Mouse (Mus musculus): ENCODE results near the gene Sec14l3. TPM values are rescaled to one million over a fixed set of nuclear protein-coding genes. Genes with fewer than 3 reads are reported as not detected.
"Not testable (repeated sequence)": the region's sequence is repeated elsewhere in the genome, so short reads cannot be mapped to it uniquely, and the experiment has no call there.

Sec14l3 gene
- total RNA-seq, 1 experiment from 2014 or later, result not detected

- peak; percentile 90 for ATAC-seq (ENCODE audit: extremely low read depth, insufficient number of reproducible peaks, low FRiP score, poor library complexity, severe bottlenecking)
Measured at GRCm38 (mm10) chr11:4096054-4096984, 31.7 kb downstream of the Sec14l3 start.

DNA sequence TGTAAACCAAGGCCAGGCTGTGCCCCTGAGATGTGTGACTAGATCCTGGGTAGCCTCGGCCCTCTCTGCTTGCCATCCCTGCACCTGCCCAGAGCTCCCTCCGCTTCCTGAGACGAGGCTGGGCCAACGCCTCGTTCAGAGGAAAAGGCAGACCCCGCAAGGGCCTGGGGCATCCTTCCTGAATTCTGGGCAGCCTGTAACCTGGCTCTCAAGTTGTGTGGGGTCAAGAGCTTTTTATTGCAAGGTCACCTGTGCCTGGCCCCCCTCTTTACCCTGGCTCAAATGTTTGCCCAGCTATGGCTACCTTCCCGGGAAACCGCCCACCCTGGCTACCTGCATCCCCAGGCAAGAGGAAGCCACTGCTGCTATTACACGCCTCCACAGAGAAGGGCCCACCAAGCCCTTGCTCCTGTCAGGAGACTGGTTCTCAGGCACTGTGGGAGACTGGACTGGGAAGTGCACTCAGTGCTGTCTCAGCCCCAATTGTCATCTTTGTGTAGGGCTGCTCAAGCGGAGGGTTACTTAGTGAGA, 32.5 kb downstream of the Sec14l3 start:
- no peak for ATAC-seq (ENCODE audit: extremely low read depth, insufficient number of reproducible peaks, low FRiP score, poor library complexity, severe bottlenecking)

DNA sequence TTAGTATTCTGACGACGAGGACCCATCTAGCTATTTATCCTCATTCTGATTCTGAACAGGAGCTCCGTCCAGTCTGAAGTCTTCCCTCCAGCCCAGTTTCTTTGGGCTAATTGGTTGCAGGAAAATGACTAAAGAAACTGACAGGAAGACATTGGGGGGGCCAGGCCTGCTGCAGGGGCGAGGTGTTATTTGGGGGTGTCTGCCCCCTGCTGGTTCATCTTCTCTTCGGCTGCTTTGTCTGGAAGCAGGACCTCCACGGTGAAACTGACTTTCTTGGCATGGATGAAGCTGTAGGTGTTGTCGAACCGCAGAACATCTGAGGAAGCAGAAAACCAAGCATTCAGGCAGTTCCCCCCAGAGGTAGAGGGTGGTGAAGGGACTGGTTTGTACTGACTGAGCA, 33.5 kb downstream of the Sec14l3 start:
- no peak for ATAC-seq (ENCODE audit: extremely low read depth, insufficient number of reproducible peaks, low FRiP score, poor library complexity, severe bottlenecking)

GRCm38 (mm10) chr11:4098816-4099215, 34.2 kb downstream of the Sec14l3 start:
- no peak for ATAC-seq (ENCODE audit: extremely low read depth, insufficient number of reproducible peaks, low FRiP score, poor library complexity, severe bottlenecking)

DNA sequence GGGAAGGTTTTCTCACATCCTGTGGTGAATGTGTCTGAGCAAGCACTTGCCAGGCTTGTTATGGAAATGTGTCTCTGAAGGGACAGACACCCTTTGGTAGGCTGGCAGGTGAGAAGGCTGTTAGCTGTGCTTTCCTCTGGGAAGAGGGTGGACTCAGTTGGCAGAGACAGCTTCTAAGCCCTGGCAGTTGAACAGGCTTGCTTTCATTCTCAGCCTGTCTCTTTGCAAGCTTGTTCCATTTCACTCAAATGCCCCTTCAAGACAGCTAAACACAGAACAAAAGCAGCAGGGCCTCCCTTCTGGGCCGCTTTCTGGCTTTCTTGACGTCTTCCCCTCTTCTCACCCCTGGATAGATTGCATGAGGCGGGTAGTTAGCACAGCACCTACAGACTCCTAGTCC, 34.8 kb downstream of the Sec14l3 start:
- ATAC-seq (ENCODE audit: extremely low read depth, insufficient number of reproducible peaks, low FRiP score, poor library complexity, severe bottlenecking), result no peak

DNA sequence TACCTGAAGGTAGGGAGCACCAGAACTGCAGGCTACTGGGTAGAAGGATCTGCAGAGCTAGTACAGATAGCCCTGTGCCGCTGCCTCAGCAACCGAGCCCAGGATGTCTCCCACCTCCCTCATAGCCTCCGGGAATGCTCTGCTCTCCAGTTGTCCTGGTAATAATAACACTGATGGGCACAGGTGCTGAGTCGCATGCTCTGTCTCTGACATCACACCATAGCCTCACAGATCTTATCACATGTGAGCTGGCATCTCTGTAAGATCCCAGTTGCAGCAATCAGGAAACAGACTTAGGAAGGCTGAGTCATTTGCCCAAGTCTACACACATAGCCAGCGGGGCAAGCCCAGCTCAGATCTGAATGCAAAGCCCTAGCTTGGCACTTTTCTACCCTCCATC, 37.2 kb downstream of the Sec14l3 start:
- no peak for ATAC-seq (ENCODE audit: extremely low read depth, insufficient number of reproducible peaks, low FRiP score, poor library complexity, severe bottlenecking)

DNA sequence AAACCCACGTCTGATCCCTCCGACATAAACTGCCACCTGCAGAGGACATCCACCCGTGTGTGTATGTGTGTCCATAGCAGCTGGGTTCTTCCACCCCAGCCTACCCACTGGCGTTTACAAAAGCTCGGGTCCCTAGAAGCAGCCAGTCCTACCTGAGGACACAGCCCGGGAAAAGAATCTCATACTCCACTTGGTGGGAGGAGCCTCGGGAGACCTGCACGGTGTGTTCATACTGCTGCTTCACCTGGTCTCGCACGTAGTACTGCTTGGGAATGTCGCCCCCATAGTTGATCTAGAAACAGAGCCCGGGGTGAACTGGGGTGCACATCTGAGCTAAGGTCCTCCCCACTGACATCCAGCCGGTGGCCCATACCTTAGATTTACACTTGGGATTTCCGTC, 38.9 kb downstream of the Sec14l3 start:
- no peak for ATAC-seq (ENCODE audit: extremely low read depth, insufficient number of reproducible peaks, low FRiP score, poor library complexity, severe bottlenecking)

GRCm38 (mm10) chr11:4104989-4105388, 40.3 kb downstream of the Sec14l3 start:
- ATAC-seq (ENCODE audit: extremely low read depth, insufficient number of reproducible peaks, low FRiP score, poor library complexity, severe bottlenecking), result no peak

- no peak for ATAC-seq (ENCODE audit: extremely low read depth, insufficient number of reproducible peaks, low FRiP score, poor library complexity, severe bottlenecking)
Measured at GRCm38 (mm10) chr11:4105444-4105843, 40.8 kb downstream of the Sec14l3 start.

GRCm38 (mm10) chr11:4107901-4108300, 43.3 kb downstream of the Sec14l3 start:
- not testable (repeated sequence) for ATAC-seq (ENCODE audit: extremely low read depth, insufficient number of reproducible peaks, low FRiP score, poor library complexity, severe bottlenecking)

GRCm38 (mm10) chr11:4108691-4109090, 44.0 kb downstream of the Sec14l3 start:
- no peak for ATAC-seq (ENCODE audit: extremely low read depth, insufficient number of reproducible peaks, low FRiP score, poor library complexity, severe bottlenecking)

DNA sequence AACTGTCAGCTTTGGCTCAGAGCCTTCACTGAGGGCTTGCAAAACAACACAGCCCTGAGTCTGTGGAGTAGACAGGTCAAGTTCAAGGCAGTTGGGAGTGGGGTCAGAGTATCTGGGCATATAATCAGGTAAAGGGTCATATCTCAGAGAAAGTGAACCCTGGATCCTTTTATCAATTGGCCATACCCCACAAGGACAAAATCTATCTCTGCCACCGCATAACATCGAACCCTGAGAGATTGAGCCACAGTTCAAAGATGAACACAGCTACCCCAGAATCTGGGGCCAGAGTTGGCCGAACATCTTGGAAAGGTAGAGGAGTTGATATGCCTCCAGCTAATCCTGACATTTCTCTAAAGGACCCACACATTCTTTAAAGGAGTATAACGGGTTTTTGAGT, 47.4 kb downstream of the Sec14l3 start:
- ATAC-seq (ENCODE audit: extremely low read depth, insufficient number of reproducible peaks, low FRiP score, poor library complexity, severe bottlenecking), result no peak

DNA sequence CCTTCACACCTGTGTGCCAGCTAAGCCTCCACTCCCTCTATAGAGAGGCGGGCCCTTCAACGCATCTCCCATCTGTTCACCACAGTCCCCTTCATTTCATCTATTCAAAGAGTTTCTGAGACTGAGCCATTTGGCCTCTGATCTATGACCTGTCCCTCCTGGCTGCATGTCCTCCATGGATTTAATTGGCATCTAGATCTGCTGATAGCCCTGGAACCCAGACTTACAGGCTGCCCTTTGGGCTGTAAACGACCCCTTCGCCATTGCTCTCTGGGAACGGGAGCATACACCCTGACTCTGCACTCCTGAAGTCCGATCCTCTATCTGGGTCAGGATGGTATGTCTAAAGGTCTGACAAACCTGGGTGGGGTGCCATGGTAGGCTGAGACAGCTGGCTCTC, 48.2 kb downstream of the Sec14l3 start:
- ATAC-seq (ENCODE audit: extremely low read depth, insufficient number of reproducible peaks, low FRiP score, poor library complexity, severe bottlenecking), result no peak

DNA sequence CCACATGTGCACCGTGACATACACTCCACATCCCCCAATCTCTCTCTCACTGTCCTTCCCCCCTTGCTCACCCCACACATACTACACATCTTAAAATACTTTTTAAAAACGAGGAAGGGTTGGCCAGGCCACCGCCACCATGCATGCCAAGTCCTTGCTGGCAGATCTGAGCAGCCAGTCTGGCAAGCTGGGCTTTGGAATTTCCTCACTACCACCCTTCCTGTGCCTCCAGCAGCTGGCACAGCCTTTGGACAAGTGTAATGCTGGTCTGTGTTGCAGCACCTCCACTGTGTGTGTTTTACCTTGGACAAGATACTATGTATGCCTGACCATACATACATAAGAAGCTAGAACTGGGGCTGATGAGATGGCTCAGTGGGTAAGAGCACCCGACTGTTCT, 48.9 kb downstream of the Sec14l3 start:
- ATAC-seq (ENCODE audit: extremely low read depth, insufficient number of reproducible peaks, low FRiP score, poor library complexity, severe bottlenecking), result no peak

DNA sequence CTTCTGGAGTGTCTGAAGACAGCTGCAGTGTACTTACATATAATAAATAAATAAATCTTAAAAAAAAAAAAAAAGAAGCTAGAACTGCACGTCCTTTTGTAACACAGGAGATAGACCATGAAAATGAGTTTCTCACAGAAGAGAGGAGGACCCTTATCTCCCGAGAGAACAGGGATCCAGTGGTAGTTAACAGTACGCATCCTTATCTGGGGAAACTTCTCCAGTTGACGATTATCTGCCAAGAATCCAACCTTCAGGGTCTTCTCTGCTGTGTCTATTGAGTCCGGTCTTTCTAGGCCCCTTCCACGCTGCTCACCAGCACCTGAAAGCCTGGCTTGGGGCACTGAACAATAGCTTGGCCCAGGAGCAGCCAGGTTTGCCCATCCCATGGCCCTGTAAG, 49.3 kb downstream of the Sec14l3 start:
- ATAC-seq (ENCODE audit: extremely low read depth, insufficient number of reproducible peaks, low FRiP score, poor library complexity, severe bottlenecking), result no peak

DNA sequence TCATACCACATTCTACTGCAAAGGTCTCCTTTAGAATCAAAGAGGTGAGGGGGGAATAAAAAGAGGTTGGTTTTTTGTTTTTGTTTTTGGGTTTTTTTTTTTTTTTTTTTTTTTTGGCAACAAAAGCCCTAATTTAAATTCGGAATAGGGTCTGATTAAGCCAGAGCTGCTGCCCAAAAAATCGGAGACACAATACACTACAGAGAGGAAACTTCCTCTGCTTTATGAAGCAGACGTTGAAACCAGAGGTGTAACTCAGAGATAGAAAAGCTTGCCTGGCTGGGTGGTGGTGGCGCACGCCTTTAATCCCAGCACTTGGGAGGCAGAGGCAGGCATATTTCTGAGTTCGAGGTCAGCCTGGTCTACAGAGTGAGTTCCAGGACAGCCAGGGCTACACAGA, 49.9 kb downstream of the Sec14l3 start:
- not testable (repeated sequence) for ATAC-seq (ENCODE audit: extremely low read depth, insufficient number of reproducible peaks, low FRiP score, poor library complexity, severe bottlenecking)

DNA sequence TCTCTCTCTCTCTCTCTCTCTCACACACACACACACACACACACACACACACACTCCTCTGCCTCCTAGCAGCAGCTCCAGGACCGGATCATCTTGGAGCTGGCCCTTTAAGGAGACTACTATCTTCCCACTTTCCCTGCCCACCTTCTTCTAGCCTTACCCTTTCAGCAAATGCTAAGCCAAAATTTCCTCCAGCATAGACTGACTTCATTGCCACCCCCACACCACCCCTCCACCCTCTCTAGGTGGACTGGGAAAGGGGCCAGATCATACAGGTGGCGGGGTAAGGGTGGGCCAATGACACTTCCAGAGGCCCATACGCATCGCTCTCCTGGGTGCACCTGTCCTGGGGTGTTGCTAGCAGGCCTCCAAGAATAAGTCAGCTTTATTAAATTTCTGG, 50.8 kb downstream of the Sec14l3 start:
- no peak for ATAC-seq (ENCODE audit: extremely low read depth, insufficient number of reproducible peaks, low FRiP score, poor library complexity, severe bottlenecking)

DNA sequence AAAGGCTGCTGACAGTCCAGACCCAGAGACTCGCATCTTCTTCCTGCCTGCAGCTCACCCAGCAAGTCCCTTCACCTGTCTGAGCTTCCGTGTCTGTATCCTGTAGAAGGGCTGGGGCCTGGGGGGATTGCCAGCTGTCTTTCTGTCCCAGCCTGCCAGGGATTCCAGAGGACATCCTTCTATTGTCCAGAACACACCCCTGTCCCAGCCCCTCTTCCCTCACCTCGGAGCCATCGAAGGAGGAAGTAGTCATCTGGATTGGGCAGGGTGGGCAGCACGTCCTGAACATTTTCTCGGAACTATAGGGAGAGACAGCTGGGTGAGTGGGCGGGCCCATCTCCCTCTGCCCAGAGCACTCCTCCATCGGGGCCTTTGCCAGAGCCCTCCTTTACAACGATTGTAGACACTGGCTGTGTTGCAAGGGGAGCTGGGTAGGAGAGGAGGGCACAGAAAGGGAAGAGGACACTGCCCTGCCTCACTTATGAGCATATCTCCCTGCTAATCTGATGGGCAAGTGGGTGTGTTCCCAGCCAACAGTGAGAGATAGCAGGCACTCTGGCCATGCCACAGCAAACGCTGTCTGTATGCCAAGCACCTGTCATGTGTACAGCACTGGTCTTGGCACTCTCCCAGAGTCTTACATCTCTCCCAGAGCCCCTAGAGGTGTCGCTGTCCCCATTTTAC, 52.0 kb downstream of the Sec14l3 start:
- ATAC-seq (ENCODE audit: extremely low read depth, insufficient number of reproducible peaks, low FRiP score, poor library complexity, severe bottlenecking), result no peak

DNA sequence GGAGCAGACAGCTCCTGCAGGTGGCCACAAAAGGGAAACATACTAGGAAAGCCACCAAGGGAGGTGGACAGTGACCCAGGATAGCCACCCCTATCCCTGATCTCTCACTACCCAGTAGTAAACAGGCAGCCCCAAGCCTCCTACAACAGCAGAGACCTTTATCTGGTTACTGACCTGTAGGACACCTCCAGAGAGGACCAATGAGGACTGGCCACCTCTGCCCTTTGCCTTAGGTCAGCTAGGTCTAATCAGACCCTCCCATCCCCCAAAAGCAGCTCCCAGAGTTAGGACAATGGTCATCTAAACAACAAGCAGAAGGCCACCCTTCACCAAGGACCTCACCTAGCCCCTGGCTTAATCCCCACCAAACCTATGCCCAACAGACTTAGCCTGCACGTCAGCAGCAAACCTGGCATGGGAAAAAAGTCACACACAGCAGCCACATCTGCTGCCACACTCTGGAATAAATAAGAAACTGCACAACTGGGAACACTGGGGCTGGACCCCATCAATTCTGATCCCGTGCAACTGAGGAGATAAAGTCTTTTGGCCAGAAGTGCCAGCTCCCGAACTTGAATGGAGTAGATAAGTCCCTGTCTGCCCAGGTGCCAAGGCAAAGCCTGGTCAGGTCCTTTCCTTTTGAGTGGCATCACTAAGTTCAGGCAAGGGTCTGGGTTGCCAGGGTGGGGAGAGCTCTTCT, 52.9 kb downstream of the Sec14l3 start:
- ATAC-seq (ENCODE audit: extremely low read depth, insufficient number of reproducible peaks, low FRiP score, poor library complexity, severe bottlenecking), result no peak
